Mouse (Mus musculus): ENCODE data around the gene Dnajc27.

Dnajc27 gene
- long read RNA-seq, experiment 1, partial matches to known transcripts, result 1 of 3 reads
- long read RNA-seq, experiment 1, other reads (novel, unspliced or antisense), result 2 of 3 reads
- long read RNA-seq, experiment 2, full-length matches to known transcripts, result 2 of 2 reads
- long read RNA-seq, experiment 2, partial matches to known transcripts, result 0 of 2 reads
- long read RNA-seq, experiment 2, other reads (novel, unspliced or antisense), result 0 of 2 reads

GRCm38 (mm10) chr12:4082132-4083001 lies at the start of gene Dnajc27:
Gene Dnajc27 (plus strand): TSS chr12:4082583.
- intact Hi-C loops (cut with DNase I), result loop anchor here (5.0 kb wide), 1 partner anchor 420 kb away; no protein-coding TSS in a partner anchor

GRCm38 (mm10) chr12:4036157-4036556 lies 46.2 kb upstream of the Dnajc27 start:
- intact Hi-C loops (cut with DNase I), result loop anchor here (5.0 kb wide), 1 partner anchor 54 kb away; no protein-coding TSS in a partner anchor

GRCm38 (mm10) chr12:4037511-4037910 lies 44.9 kb upstream of the Dnajc27 start:
- intact Hi-C loops (cut with DNase I), result loop anchor here (5.0 kb wide), 1 partner anchor 55 kb away; no protein-coding TSS in a partner anchor

DNA sequence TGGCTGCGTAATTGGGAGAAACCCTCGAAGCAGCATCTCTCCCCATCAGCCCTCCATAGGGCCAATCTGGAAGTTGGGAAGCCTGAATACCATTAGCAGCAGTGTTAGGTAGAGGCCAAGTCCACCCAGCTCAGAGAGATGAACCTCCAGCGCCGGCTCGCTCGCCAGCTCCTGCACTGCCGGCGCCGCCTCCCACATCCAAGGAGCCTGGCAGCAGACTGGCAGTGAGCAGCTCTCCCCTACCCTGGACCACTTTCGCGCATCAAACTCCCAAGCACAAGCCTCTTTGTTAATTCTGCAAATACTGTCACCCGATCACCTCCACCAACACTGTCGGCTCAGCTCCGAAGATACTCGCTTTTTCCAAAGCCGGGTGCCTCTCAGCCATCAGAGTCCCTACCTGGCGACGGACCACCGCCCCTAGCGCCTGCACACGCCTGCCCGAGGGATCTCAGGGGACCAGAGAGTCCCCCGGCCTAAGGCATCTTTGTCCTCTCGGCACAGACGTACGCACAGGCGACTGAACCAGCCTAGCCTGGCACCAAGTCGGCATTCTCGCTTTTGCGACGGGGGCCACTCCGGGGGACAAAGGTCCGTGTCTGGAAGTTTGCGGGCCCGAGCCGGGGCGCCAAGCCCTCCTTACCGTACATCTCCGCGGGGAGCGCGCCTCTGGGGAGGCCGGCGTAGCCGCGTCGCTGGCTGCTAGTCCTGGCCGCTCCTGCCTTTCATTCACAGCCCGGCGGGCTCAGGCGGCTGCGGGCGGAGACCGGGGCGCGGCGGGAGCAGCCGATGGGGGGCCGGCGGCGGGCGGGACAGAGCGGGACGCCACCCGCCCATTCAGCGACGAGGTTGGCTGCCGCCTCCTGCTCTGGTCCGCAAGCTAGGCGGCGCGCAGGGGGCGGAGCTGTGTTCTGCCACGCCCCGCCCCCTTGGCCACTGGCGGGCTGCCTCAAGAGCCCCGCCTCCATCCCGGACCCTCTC lies 44.0 kb upstream of the Dnajc27 start, which contains the start of gene Efr3b:
TSS of gene Efr3b (minus strand) at position 855 of the 981 bp plus-strand sequence.
- intact Hi-C loops (cut with DNase I), result loop anchor here (5.0 kb wide), 1 partner anchor 56 kb away; no protein-coding TSS in a partner anchor

DNA sequence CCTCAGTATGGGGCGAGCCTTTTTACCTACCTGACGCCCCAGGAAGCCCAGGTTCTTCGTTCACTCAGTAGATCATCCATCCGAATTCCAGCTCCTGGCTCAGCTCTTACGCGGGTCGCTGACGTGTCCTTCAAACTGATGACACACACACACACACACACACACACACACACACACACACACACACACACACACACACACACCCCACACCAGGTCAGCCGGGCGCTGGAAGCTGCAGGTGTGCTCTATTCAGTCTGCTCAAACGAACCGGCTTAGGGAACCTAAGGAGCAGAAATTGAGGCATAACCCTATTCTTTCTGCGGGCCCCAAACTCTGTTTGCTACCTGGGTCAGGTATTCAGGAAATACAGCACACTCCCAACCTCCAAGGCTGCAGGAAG lies 43.3 kb upstream of the Dnajc27 start:
- intact Hi-C loops (cut with DNase I), result loop anchor here (5.0 kb wide), 1 partner anchor 57 kb away; no protein-coding TSS in a partner anchor

DNA sequence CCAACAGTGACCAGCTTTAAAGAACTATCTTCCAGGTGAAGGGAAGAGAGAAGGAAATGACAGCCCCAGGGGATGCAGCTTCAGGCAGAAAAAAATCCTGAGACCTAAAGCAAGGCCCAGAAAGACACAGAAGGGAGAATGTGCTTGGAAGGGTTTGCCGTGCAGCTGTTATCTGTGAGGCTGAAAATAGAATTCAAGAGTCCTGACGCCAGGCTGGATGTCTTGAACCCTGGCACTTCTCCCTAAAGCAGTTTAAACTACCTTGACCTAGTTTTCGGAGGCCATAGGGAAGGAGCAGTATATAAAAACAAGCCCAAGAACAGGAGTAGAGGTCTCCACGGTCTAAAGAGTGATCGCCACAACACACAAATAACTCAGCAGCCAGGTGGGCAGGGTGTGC lies 40.0 kb upstream of the Dnajc27 start:
- intact Hi-C loops (cut with DNase I), result no loop called here

GRCm38 (mm10) chr12:4045992-4046391 lies 36.4 kb upstream of the Dnajc27 start:
- intact Hi-C loops (cut with DNase I), result no loop called here

- intact Hi-C loops (cut with DNase I), result no loop called here
Observed at GRCm38 (mm10) chr12:4048031-4048430, 34.4 kb upstream of the Dnajc27 start.

DNA sequence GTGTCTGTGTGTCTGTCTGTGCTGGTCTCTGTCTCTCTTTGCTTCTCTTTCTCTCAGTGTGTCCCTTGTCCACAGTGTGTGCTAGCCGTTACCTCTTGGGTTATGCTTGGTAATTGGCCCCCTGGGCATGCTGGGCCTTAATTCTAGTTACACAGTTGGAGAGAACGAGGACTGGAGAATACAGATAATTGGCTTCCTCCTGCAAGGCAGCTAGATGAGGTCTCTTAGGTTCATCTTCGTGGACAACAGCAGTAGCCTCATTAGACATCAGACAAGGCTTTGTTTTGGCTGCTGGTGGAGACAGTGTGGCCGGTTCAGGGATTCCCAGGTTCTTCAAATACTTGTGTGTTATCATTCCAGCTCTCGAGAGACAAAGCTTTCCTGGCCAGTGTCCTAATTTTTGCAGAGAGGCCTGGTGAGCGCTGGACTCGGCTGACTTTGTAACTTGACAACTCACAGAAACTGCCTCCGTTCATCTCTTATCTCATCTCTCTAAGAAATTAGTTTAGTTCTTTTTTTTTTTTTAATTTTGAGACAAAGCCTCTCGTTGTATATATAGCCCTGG lies 31.4 kb upstream of the Dnajc27 start:
- intact Hi-C loops (cut with DNase I), result no loop called here

GRCm38 (mm10) chr12:4053643-4054042 lies 28.7 kb upstream of the Dnajc27 start:
- intact Hi-C loops (cut with DNase I), result no loop called here

DNA sequence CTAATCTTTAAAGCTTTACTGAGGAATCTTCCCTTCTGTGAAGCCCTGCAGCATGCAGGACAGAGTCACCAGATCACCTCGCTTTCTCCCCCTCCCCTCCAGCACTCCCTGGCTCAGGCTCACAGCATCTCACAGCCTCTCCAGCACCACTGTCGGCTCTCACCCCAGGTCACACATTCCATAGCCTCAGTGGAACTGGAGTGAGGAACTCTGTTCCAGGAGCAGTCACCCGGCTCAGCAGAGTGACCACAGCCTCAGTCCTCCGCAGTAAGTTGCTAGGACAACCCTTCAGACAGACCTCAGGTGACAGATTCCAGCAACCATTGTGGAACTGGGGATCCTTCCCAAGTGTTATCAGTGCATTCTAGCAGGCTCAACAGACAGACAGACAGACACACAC lies 27.5 kb upstream of the Dnajc27 start:
- intact Hi-C loops (cut with DNase I), result no loop called here

GRCm38 (mm10) chr12:4058321-4058720 lies 24.1 kb upstream of the Dnajc27 start:
- intact Hi-C loops (cut with DNase I), result no loop called here

DNA sequence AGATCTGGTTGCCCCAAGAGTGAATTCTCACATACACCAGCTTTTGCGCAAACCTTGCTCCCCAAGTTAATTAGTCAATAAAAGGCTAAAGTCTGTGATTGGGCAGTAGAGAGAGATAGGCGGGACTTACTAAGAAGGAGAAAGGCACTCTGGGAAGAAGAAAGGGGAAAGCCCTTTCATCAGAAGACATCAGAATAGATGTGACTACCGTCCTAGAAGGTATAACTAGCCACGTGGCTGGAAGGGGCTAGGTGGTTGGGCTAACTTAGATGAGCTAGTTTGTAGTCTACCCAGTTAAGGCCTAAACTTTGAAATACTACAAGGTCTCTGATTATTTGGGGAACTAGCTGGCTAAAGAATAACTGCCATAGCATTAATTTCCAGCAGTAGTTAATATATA lies 22.7 kb upstream of the Dnajc27 start:
- intact Hi-C loops (cut with DNase I), result no loop called here

DNA sequence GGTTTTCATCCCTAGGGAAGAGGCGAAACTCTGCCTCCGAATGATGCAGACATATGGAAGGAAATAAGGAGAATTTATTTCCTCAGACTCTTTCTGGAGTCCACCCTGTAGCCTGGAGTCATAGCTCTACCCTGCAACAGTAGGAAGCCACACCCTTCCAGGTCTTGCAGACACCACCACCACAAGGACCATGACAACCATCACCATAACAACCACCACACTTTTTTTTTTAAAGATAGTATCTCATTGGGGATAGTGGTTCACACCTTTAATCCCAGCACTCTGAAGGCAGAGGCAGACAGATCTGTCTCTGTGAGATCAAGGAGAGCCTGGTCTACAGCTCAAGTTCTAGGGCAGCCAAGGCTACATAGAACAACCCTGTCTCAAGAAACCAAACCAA lies 16.9 kb upstream of the Dnajc27 start:
- intact Hi-C loops (cut with DNase I), result no loop called here

GRCm38 (mm10) chr12:4065944-4066343 lies 16.4 kb upstream of the Dnajc27 start:
- intact Hi-C loops (cut with DNase I), result no loop called here

DNA sequence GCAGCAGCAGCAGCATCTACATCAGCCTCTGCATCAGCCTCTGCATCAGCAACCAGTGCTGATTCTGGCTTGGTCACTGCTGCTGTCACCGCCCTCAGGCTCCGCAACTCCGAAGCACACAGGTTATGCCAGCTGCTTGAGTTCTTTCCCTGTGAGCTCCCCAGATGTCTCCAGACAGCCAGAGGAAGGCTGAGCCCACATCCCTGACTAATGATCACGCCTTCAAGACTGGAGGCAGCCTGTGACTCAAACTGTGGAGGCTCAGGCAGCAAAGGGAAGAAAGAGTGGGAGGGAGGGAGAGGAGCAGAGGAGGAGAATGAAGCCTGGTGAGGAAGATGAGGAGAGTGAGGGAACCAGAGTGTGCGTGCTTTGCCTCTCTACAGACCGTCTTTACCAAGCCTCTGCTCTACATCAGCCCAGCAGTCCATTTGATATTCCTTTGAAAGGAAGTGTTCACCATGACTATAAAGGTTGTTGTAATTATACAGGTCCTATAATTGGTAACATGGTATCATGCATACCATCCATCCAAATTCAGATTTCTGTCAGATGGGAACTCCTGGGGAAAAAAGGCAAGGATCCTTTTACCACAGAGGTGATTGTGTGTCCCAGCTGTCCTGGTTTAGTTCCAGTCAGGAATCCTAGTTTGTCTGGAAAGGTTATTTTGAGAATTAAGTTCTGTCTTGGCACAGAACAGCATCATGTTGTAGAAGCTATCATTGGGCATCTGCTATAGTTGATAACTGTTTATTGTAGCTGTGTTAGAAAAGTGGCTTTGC lies 15.5 kb upstream of the Dnajc27 start:
- intact Hi-C loops (cut with DNase I), result no loop called here

- intact Hi-C loops (cut with DNase I), result no loop called here
Observed at GRCm38 (mm10) chr12:4068551-4068950, 13.8 kb upstream of the Dnajc27 start.

DNA sequence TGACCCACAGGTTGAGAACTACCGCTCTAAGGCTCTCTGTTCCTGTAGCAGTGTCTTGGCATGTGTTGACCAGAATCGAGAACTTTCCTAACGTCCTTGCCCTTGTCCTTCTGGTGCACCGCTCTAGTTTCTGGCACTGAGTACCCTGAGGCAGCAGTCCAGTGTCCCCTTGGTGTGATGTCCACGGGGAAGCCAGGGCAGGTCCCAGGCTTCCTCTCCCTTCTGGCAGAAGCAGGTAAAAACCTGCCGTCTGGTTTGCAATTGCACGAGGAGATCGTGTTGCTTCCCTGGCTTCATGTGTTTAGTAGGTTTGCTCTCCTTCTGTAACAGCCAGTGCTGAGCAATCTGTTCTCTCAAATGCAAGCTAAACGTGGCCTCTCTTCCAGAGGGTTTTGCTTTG lies 10.7 kb upstream of the Dnajc27 start:
- intact Hi-C loops (cut with DNase I), result no loop called here

GRCm38 (mm10) chr12:4075407-4075806 lies 7.0 kb upstream of the Dnajc27 start:
- intact Hi-C loops (cut with DNase I), result no loop called here

DNA sequence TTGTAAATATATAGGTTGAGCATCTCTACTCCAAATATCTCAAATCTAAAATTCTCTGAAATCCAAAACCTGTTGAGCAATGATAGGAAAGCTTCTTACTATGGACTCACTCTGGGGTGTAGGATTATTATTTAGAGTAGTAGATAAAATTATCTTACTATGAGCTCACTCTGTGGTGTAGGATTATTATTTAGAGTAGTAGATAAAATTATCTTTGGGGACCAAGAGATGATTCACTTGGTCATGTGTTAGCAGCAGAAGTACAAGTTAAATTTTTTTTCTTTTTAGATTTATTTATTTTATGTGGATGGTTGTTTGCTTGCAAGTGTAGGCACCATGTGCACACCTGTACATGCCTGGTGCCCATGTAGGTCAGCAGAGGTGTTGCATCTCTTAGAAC lies 6.0 kb upstream of the Dnajc27 start:
- intact Hi-C loops (cut with DNase I), result no loop called here

Data from adrenal gland (tissue).